Mouse (Mus musculus) stomach, embryonic 16.5 days (tissue): ENCODE data around the gene Rnf220. TPM values are rescaled to one million over a fixed set of nuclear protein-coding genes. Genes with fewer than 3 reads are reported as not detected.

ENCODE experiments used
- ATAC-seq: fragments of 200-750 bp; cut with Nextera tagmentation; 2 replicates; pipeline ENCODE4 v1.8.0; 2017; ENCODE audit warnings: moderate number of reproducible peaks, moderate TSS enrichment; ENCODE audit not compliant: insufficient read depth, low FRiP score
- H3K27ac ChIP-seq: fragments of 300-500 bp; sonication (generic); 2 replicates; pipeline ENCODE4 v1.5.1; 2014; ENCODE audit warnings: low read length
- H3K27me3 ChIP-seq: fragments of 300-500 bp; sonication (generic); 2 replicates; pipeline ENCODE4 v1.6.1; 2014; ENCODE audit warnings: low read length, control low read depth, mixed read lengths; ENCODE audit not compliant: control insufficient read depth, insufficient read depth
- H3K36me3 ChIP-seq: fragments of 300-500 bp; sonication (generic); 2 replicates; pipeline ENCODE4 v1.6.1; 2014; ENCODE audit warnings: low read length; ENCODE audit not compliant: control insufficient read depth, insufficient read depth
- H3K4me1 ChIP-seq: fragments of 300-500 bp; sonication (generic); 2 replicates; pipeline ENCODE4 v1.6.1; 2014; ENCODE audit warnings: low read length, control low read depth, mixed read lengths; ENCODE audit not compliant: control insufficient read depth, insufficient read depth
- H3K4me2 ChIP-seq: fragments of 300-500 bp; sonication (generic); 2 replicates; pipeline ENCODE4 v1.6.1; 2014; ENCODE audit warnings: low read depth, low read length, mixed read lengths
- H3K4me3 ChIP-seq: fragments of 300-500 bp; sonication (generic); replicated peaks from 2 replicates; pipeline ENCODE4 v1.5.1; 2014; ENCODE audit warnings: mild to moderate bottlenecking, low read length
- H3K9ac ChIP-seq: fragments of 300-500 bp; sonication (generic); 2 replicates; pipeline ENCODE4 v1.6.1; 2014; ENCODE audit warnings: low read length
- H3K9me3 ChIP-seq: fragments of 300-500 bp; sonication (generic); replicated peaks from 2 replicates; pipeline ENCODE4 v1.6.1; 2016; ENCODE audit warnings: low read length, control low read depth; ENCODE audit not compliant: control insufficient read depth
- WGBS: fragments of 180-500 bp; shearing (Covaris S2); extraction: QIAGEN DNeasy Blood & Tissue Kit; methylation state at CpG from one replicate; pipeline ENCODE4 v1.1.7; 2014; 5-methylcytosine and 5-hydroxymethylcytosine counted together
- polyA plus RNA-seq: library from polyadenylated mRNA; unstranded; fragments of >200 nt; fragmentation: Nextera tagmentation; extraction: Ambion mirVana; gene quantifications from 2 replicates; pipeline ENCODE4 v1.2.1, GENCODE M21; 2015

The Rnf220 gene
- polyA plus RNA-seq, 1 experiment from 2014 or later = 46.5 TPM

DNA sequence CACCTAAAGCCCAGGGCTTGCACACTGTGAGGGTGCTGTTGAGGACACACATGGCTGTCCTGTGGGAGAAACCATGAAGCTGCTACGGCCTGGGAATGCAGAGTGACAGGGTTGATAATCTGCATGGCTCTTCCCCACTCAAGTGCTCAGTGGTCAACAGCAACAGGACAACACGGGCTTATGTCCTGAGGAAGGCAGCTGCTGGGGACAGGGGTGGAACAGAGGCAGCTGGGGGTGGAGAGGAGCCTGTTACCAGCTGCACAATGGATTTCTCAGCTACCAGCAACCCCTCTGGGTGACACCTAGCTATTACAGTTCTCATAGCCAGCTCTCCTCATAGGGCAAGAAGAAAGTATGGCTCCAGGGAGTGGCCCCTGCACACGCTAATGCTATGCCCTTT is 169.9 kb downstream of the Rnf220 start:
- Histone ChIP-seq H3K4me3 (no peak overlapping the region), H3K9me3 (no peaks in the 10 kb centered on the region), H3K36me3 (no peaks in the 10 kb centered on the region), H3K27me3 (no peaks in the 10 kb centered on the region), H3K4me1 (no peaks in the 10 kb centered on the region; the same call in 1 of the 2 replicates), H3K9ac (no peak overlapping the region), H3K4me2 (no peak overlapping the region), H3K27ac (no peak overlapping the region)
- ATAC-seq = no peak
- WGBS = 80% methylated on average over 3 of the region's 3 CpGs

DNA sequence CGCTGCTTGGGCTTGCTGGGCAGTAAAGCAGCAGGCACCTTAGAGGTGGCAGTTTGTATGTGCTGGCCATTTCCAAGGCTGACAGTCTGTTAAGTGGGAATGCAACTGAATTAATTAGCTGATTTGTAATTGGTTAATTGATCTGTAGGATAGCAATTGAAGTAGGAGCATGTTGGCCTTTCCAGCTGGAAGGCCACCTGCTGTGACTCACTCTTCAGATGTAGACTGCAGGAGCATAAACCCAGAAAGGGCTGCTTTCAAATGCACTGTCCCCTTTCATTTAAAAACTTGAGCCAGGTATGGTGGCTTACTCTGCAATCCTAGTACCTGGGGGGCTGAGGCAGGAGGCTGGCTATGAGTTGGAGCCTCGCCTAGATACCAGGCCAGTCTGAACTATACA is 171.8 kb downstream of the Rnf220 start:
- no peaks in the 10 kb centered on the region for H3K4me1 ChIP-seq
- no peaks in the 10 kb centered on the region for H3K36me3 ChIP-seq
- no peak overlapping the region for H3K4me2 ChIP-seq
- no peak overlapping the region for H3K9ac ChIP-seq
- H3K27me3 ChIP-seq = 0 out of 2 replicates have a peak, but pooled peaks cover 2% of the 10 kb centered on the region
- no peak overlapping the region for H3K4me3 ChIP-seq
- no peak overlapping the region for H3K27ac ChIP-seq
- H3K9me3 ChIP-seq = no peaks in the 10 kb centered on the region
- WGBS = 83% methylated on average over 2 of the region's 2 CpGs
- ATAC-seq = no peak

DNA sequence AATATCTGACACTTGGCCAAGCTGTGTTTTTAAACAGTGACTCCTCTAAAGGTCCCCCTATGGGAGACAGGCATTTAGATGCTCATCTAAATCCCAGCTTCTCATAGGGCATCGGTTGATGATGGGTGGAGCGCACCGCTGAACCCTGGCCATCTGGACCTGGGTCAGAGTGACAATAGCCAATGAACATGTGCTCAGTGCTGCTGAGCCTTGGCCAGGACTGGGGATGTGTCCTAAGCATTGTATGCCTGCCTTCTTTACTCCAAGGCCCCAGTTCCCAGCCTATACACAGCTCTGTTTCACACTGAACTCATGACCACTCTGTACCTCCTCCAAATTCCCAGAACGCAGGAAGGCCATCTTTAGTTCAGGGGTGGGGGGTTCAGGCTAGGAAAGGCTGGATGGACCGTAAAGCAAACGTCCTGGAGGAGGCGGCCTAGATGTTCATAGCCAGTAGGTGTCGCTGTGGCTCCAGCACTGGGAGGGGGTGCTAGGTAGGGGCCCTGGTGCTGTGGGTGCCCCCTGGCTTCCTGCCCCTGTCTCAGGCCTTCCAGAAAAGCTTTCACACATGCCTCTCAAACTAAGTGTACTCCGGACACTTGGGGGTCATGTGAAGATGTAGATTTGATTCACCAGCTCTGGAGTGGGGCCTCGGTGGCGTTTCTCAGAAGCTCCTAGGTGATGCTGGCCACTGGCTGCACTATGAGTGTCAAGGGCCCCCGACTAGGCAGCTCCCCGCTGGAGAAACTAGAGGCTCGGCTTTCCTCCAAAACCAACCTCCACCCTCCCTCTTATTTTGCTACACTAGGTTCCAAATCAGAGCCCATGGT is 173.1 kb downstream of the Rnf220 start:
- Histone ChIP-seq H3K4me3 (no peak overlapping the region), H3K4me1 (no peaks in the 10 kb centered on the region), H3K36me3 (no peaks in the 10 kb centered on the region), H3K9ac (no peak overlapping the region), H3K4me2 (no peak overlapping the region), H3K9me3 (no peaks in the 10 kb centered on the region), H3K27ac (no peak overlapping the region), H3K27me3 (0 out of 2 replicates have a peak, but pooled peaks cover 2% of the 10 kb centered on the region)
- 29% methylated on average over 14 of the region's 14 CpGs for WGBS
- peak; percentile 42 for ATAC-seq

DNA sequence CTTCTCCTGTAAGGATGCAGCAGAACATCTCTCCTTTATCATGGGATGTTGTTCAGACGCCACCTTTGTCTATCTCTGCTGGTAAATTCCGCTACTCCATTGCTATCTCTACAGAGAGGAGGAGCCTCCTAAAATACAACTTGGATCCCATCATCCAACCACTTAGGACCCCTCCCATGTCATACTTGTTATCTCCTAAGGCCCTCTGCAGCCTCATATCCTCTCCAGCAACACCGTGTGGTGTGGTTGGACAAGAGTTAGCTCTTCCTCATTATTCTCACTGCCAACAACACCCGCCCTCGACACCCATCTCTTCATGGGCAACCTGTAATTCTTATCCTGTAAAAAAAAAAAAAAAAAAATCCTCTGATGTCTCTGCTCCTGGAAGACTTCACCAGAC is 175.8 kb downstream of the Rnf220 start:
- 0 out of 2 replicates have a peak, but pooled peaks cover 9% of the 10 kb centered on the region for H3K27me3 ChIP-seq

DNA sequence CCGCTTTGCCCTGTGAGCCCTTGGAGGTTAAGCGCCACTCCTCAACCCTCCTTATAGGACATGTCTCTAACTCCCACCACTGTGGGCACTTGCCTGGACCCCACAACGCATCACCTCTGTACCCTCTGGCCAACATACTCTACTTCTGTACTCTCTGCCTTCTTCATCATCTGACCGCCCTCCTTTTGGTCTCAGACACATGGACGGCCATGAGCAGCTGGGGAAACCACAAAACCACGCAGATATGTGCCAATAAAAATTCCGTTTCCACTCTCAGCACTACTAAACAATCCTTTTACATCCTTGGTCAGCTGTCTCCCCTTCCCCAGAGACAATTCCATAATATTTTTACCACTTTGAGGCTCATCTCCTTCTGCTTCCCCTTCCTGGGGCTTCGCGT is 178.3 kb downstream of the Rnf220 start:
- 86% methylated on average over 9 of the region's 9 CpGs for WGBS
- ATAC-seq = no peak

More for the DNA sequence above, 175.8 kb downstream of the Rnf220 start:
- Histone ChIP-seq H3K36me3 (no peaks in the 10 kb centered on the region), H3K4me3 (no peak overlapping the region), H3K4me1 (no peaks in the 10 kb centered on the region), H3K27ac (no peak overlapping the region), H3K9me3 (no peaks in the 10 kb centered on the region), H3K9ac (no peak overlapping the region), H3K4me2 (no peak overlapping the region)
- 83% methylated on average over 5 of the region's 5 CpGs for WGBS
- ATAC-seq = no peak

DNA sequence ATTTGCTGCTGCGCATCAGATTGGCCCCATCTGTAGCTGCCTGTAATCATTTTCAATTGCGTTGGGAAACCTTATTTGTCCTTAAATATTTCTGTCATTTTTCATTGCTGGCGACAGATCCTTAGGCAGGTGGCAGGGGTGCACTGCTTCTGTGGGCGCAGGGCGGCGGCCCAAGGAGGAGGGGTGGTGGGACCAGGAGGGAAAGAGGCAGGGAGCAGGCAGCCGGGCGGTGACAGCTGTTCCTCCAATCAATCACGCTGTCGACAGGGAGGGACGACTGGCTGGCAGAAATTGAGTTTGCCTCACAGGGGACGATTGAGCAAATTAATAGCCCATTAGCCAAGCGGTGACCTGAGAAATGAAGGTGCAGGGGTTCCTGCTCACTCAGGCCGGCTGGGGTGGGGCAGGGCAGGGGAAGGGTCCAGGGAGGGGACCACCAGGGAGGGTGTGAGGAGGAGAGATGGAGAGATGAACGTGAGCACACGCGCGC is 179.1 kb downstream of the Rnf220 start:
- Histone ChIP-seq H3K27ac (no peak overlapping the region), H3K4me2 (peak overlapping the region; percentile 17), H3K36me3 (no peaks in the 10 kb centered on the region), H3K9ac (no peak overlapping the region), H3K4me1 (peaks cover 4% of the 10 kb centered on the region; the same call in 1 of the 2 replicates), H3K9me3 (no peaks in the 10 kb centered on the region), H3K27me3 (peaks cover 21% of the 10 kb centered on the region; the same call in 1 of the 2 replicates), H3K4me3 (no peak overlapping the region)
- peak; percentile 65; the same call in 1 of the 2 replicates for ATAC-seq
- 12% methylated on average over 18 of the region's 18 CpGs for WGBS

More for the DNA sequence above, 178.3 kb downstream of the Rnf220 start:
- Histone ChIP-seq H3K4me2 (no peak overlapping the region), H3K27ac (no peak overlapping the region), H3K4me3 (no peak overlapping the region), H3K36me3 (no peaks in the 10 kb centered on the region), H3K4me1 (no peaks in the 10 kb centered on the region), H3K9ac (no peak overlapping the region), H3K9me3 (no peaks in the 10 kb centered on the region), H3K27me3 (0 out of 2 replicates have a peak, but pooled peaks cover 15% of the 10 kb centered on the region)

DNA sequence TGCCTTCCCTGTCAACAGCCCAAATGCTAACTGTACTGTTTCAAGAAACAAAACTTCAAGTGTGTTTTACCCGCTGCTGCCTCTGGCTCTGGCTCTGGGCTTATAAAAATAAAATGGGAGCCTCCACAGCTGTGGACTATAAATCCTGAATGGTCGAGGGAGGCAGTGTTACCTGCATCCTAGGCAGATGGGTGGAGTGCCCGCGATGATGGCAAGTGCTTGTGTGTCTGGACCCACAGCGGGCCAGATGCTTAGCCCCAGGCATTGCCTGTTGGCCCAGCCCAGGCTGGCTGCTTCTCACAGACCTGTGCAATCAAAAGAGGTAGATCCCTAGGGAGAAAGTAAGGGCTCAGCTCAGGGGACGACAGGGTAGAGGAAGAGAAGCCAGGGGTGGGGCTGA is 180.1 kb downstream of the Rnf220 start:
- Histone ChIP-seq H3K4me1 (peaks cover 13% of the 10 kb centered on the region; the same call in 1 of the 2 replicates), H3K36me3 (no peaks in the 10 kb centered on the region), H3K27ac (no peak overlapping the region), H3K9ac (no peak overlapping the region), H3K9me3 (no peaks in the 10 kb centered on the region), H3K4me2 (no peak overlapping the region), H3K27me3 (peaks cover 22% of the 10 kb centered on the region; the same call in 1 of the 2 replicates), H3K4me3 (no peak overlapping the region)
- WGBS = 41% methylated on average over 6 of the region's 6 CpGs
- no peak for ATAC-seq

DNA sequence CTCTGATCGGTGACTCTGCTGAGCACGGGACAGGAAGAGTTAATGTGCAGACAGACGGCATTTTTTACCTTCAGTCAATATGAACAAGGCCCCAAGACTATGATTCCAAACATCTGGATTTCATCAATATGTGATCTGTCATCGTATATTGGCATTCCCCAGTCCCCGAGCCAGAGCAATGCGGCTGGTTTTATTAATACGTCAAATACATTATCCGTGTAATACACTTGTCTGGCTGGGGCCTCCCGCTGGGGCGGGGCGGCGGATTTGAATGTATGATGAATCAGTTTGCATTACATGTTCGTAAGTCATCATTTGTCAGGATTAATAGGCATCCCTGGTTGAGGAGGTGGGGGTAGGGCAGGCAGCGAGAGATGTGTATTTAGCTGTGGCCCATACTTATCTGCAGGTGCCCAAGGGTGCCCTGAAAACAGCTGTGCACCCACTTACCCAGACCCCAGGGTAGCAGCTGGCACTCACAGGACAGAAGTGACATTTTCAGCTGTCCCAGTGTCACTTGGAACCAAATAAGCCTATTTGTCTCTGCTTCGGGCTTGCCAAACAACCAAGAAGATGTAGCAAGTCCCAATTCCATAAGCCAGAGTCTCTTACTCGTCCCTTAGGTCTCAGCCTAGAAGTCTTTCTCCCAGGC is 181.9 kb downstream of the Rnf220 start:
- Histone ChIP-seq H3K9me3 (no peaks in the 10 kb centered on the region), H3K4me3 (no peak overlapping the region), H3K27me3 (peaks cover 20% of the 10 kb centered on the region; the same call in 1 of the 2 replicates), H3K36me3 (no peaks in the 10 kb centered on the region), H3K9ac (no peak overlapping the region), H3K4me1 (peaks cover 13% of the 10 kb centered on the region; the same call in 1 of the 2 replicates), H3K27ac (no peak overlapping the region), H3K4me2 (no peak overlapping the region)
- no peak for ATAC-seq
- WGBS = 52% methylated on average over 16 of the region's 16 CpGs

DNA sequence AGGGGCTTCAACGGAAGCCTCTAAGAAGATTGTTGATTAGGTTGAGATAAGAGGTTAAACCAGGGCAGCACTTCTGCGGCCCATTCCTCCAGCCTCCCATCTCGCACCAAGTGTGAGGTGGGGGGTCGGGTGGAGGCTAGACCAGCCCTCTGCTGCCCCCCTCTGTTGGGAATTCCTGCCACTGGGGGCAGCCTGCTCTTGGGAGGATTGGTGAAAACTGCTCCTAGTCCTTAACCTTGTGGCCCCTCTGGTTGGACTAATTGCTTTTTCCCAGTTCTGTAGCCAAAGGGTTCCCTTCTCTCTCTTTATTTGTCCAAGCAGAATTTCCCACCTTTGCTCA is 183.8 kb downstream of the Rnf220 start:
- Histone ChIP-seq H3K4me2 (no peak overlapping the region), H3K4me1 (peaks cover 13% of the 10 kb centered on the region; the same call in 1 of the 2 replicates), H3K27ac (no peak overlapping the region), H3K27me3 (peaks cover 17% of the 10 kb centered on the region; the same call in 1 of the 2 replicates), H3K36me3 (no peaks in the 10 kb centered on the region), H3K9ac (no peak overlapping the region), H3K4me3 (no peak overlapping the region), H3K9me3 (no peaks in the 10 kb centered on the region)
- ATAC-seq = no peak
- WGBS = 19% methylated on average over 4 of the region's 4 CpGs
